Mouse (Mus musculus) lung, adult 2 months (tissue): ENCODE results near the gene Peak1. TPM values are rescaled to one million over a fixed set of nuclear protein-coding genes. Genes with fewer than 3 reads are reported as not detected.

ENCODE experiments used
- DNase-seq: peaks from one replicate; pipeline ENCODE4 v3.0.0; 2022
- H3K4me1 ChIP-seq: fragments of 200-500 bp; 2 replicates; pipeline ENCODE4 v1.6.1; 2011; ENCODE audit warnings: low read length; ENCODE audit not compliant: control insufficient read depth, insufficient read depth
- H3K4me3 ChIP-seq: fragments of 200-500 bp; replicated peaks from 2 replicates; pipeline ENCODE3; 2011; ENCODE audit warnings: low read depth, mild to moderate bottlenecking, control low read depth, low read length; ENCODE audit errors: extremely low read depth
- CTCF ChIP-seq: fragments of 200-500 bp; IDR thresholded peaks from 2 replicates; pipeline ENCODE4 v1.5.1; 2011; ENCODE audit warnings: mild to moderate bottlenecking, low read length, control low read depth; ENCODE audit not compliant: insufficient read depth
- POLR2A ChIP-seq: fragments of 200-500 bp; IDR thresholded peaks from 2 replicates; pipeline ENCODE4 v1.6.1; 2011; ENCODE audit warnings: low read depth, mild to moderate bottlenecking, control low read depth, low read length, borderline replicate concordance; ENCODE audit errors: extremely low read depth
- WGBS: fragments of 180-500 bp; shearing (Covaris S2); methylation state at CpG from one replicate; pipeline ENCODE4 v1.1.7; 2018; 5-methylcytosine and 5-hydroxymethylcytosine counted together
- polyA plus RNA-seq: library from polyadenylated mRNA; depleted of rRNA; stranded (reverse); fragments of >200 nt; gene quantifications from 2 replicates; pipeline ENCODE4 v1.2.3, GENCODE M21; 2012

The Peak1 gene
- polyA plus RNA-seq, 1 experiment = 22.4 TPM

DNA sequence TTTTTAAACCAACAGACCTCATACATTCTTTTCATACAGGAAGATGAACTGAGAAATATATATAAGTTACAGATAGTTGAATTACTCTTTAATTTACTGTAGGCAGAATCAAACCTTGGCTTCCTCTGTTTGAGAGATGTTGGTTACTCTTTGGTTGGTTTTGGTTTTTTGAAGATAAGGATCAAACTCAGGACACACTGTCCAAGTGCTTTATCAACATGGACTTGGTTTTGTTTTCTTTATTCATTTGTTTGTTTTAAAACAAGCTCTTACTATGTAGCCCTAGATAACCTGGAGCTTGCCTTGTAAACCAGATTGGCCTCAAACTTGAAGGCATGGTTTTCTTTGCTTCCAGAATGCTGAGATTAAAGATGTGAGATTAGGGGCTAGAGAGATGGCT lies 85.1 kb downstream of the Peak1 start:
- TF ChIP-seq POLR2A = no peak
- TF ChIP-seq CTCF = no peak
- no peak overlapping the region for H3K4me3 ChIP-seq
- no peak for DNase-seq
- H3K4me1 ChIP-seq = no peaks in the 10 kb centered on the region; the same call in none of the 2 replicates

- TF ChIP-seq POLR2A = no peak
- TF ChIP-seq CTCF = no peak
- 87% methylated on average over 8 of the region's 8 CpGs for WGBS
- H3K4me3 ChIP-seq = no peak overlapping the region
- DNase-seq = no peak
- no peaks in the 10 kb centered on the region; the same call in 1 of the 2 replicates for H3K4me1 ChIP-seq
Measured at GRCm38 (mm10) chr9:56326511-56327005, 91.3 kb downstream of the Peak1 start.

DNA sequence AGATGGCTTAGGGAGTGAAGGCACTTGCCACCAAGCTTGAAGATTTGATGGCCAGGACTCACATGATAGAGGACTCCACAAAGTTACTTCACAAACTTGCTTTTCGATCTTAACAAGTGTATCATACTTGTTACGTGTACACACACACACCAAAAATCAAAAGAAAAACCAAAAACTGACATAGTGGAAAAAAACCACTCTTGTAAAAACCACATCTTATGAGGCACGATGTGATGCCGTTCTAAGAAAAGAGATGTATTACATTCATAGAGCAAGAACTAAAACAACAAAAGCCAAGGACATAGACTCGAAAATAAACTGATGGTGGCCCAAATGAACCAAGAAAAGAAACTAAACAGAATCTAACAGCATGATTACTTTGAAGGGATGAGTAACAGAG lies 92.1 kb downstream of the Peak1 start:
- Histone ChIP-seq H3K4me1 (no peaks in the 10 kb centered on the region), H3K4me3 (no peak overlapping the region)
- WGBS = 68% methylated on average over 5 of the region's 5 CpGs
- no peak for TF ChIP-seq CTCF
- no peak for TF ChIP-seq POLR2A
- no peak for DNase-seq

DNA sequence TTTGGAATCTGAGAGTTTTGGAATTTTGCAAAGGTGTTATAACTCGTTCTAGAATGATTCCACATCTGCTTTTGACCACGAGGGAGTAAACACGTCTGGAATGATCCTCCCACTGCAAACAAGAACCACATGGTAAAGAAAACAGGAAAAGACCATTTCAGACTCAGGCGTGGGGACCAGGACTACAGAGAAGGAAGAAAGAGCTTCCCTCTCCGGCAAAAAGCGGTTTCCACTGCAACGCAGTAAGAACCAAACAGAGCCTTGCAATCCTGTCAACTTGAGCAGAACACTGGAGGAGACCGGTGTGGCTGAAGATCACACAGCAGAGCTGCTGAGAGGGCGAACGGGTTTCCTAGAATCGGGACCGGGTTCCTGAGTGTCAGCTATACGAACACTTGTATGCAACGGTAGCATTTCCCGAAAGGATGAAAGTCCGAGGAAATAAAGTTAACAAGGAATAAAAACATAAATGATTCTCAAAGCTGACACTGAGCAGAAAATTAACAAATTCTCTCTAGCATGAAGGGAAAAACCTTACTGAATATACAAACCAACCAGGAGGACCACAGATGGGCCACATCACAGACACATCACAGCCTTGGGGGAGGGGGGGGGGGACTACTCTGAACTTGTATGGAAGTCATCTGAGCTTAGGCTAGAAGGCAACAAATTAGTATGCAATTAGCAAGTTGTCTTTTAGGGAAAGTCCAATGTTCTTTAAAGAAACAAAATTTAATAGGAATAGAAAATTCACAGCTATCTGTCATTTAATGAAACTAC lies 93.1 kb downstream of the Peak1 start:
- no peak for DNase-seq
- WGBS = 25% methylated on average over 16 of the region's 16 CpGs
- H3K4me1 ChIP-seq = no peaks in the 10 kb centered on the region
- no peak for TF ChIP-seq CTCF
- no peak for TF ChIP-seq POLR2A
- peak overlapping the region; percentile 17 for H3K4me3 ChIP-seq

DNA sequence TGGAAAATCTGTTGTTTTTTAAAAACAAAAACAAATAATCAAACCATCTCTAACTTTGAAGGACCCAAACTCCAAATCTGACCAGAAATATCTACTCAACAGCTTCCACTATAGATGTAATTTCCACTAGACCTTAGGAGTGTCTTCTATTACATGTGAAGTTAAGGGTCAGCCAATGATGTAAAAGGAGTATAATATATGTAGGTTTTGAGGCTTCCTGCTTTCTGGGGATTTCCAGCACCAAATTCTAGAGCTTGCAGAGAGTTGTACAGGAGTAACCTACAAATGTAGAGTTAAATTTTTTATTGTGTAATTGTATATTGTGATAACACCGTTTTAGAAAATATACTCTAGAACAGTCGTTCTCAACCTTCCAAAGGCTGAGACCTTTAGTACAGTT lies 96.6 kb downstream of the Peak1 start:
- no peaks in the 10 kb centered on the region for H3K4me1 ChIP-seq
- DNase-seq = no peak
- TF ChIP-seq POLR2A (no peak), CTCF (no peak)
- no peak overlapping the region for H3K4me3 ChIP-seq
- WGBS = 77% methylated on average over 2 of the region's 2 CpGs

DNA sequence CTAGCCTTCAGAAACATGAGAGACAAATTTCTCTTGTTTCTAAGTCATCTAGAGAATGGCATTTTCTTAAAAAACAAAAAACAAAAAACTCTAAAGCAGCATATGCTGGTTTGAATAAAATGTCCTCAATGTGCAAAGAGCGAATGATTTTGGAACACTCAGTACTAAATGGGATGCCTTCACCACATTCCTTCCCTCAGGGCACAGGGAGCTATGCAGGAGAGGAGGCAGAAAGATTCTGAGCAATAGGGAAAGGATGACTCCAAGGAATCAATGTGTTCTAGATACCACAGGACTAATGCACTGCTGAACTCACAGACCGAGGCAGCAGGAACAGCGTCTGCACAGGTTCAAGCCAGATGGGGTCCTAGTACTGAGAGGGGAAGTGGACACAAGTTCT lies 103.5 kb downstream of the Peak1 start:
- WGBS = 95% methylated on average over 3 of the region's 3 CpGs
- DNase-seq = no peak
- TF ChIP-seq CTCF (no peak), POLR2A (no peak)
- Histone ChIP-seq H3K4me3 (no peak overlapping the region), H3K4me1 (no peaks in the 10 kb centered on the region)

- DNase-seq = no peak
- TF ChIP-seq POLR2A (no peak), CTCF (no peak)
- Histone ChIP-seq H3K4me3 (no peak overlapping the region), H3K4me1 (no peaks in the 10 kb centered on the region)
- WGBS = 59% methylated on average over 2 of the region's 2 CpGs
Measured at GRCm38 (mm10) chr9:56309079-56309478, 108.8 kb downstream of the Peak1 start.

DNA sequence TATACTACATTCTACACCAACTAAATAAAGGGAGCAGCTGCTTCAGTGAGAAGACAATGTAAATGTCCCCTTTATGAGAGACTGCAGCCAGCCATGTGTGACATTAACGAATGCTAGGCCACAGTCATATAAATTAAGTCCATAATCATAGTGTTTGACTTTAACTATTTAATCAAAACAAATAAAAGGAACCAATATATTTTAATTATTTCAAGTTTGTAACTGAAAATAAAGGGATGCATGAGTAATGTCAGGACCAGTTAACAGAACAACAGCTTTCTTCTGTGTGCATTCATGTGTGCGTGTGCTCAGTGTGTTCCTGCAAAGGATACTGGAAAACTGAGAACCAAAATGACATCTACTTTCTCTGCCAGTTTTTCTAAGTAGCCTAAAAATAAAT lies 113.3 kb downstream of the Peak1 start:
- no peak for TF ChIP-seq CTCF
- no peak for TF ChIP-seq POLR2A
- H3K4me3 ChIP-seq = no peak overlapping the region
- DNase-seq = no peak
- WGBS = 88% methylated on average over 2 of the region's 2 CpGs
- peaks cover 2% of the 10 kb centered on the region; the same call in 1 of the 2 replicates for H3K4me1 ChIP-seq

GRCm38 (mm10) chr9:56302921-56303465 lies 114.9 kb downstream of the Peak1 start:
- WGBS = 34% methylated on average over 3 of the region's 3 CpGs
- no peak for DNase-seq
- no peak overlapping the region for H3K4me3 ChIP-seq
- H3K4me1 ChIP-seq = peaks cover 2% of the 10 kb centered on the region; the same call in 1 of the 2 replicates
- TF ChIP-seq CTCF = no peak
- TF ChIP-seq POLR2A = no peak

- no peak overlapping the region for H3K4me3 ChIP-seq
- DNase-seq = no peak
- no peaks in the 10 kb centered on the region; the same call in 1 of the 2 replicates for H3K4me1 ChIP-seq
- TF ChIP-seq CTCF (no peak), POLR2A (no peak)
- 91% methylated on average over 2 of the region's 2 CpGs for WGBS
Measured at GRCm38 (mm10) chr9:56290019-56290418, 127.8 kb downstream of the Peak1 start.
